Mouse (Mus musculus): ENCODE results near the gene Slc25a30. TPM values are rescaled to one million over a fixed set of nuclear protein-coding genes. Genes with fewer than 3 reads are reported as not detected.

The Slc25a30 gene
- polyA plus RNA-seq, 1 experiment from 2014 or later, result 8.1 TPM

DNA sequence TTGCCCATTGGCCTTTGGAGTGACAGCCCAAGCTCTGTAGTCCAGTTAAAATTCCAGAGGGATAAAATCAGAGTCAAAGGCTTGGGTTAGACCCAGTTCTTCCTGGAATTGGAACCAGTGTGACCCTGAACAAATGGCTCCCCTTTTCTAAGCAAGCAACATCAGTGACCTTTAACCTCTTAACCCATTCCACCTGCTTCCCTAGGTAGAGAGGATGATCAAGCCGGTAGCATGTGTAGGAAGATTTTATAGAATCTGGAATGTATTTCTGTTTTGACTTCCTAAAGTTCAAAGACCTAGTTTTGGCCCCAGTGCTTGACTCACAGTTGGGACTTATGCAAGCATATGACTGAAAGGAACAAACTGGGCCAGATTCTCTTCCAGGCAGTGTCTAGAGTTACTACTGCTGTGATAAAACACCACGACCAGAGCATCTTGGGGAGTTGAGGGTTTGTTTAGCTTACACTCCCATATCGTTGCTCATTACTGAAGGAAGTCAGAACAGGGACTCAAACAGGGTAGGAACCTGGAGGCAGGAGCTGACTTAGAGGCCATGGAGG, 40.1 kb upstream of the Slc25a30 start:
- Histone ChIP-seq H3K4me1 (peaks cover 16% of the 10 kb centered on the region), H3K9me3 (replicated peaks) (no peaks in the 10 kb centered on the region), H3K36me3 (no peaks in the 10 kb centered on the region), H3K27ac (replicated peaks) (no peak overlapping the region), H3K4me2 (no peak overlapping the region), H3K27me3 (replicated peaks) (peaks cover 8% of the 10 kb centered on the region; the same call in 1 of the 2 replicates), H3K4me3 (replicated peaks) (no peak overlapping the region), H3K9ac (replicated peaks) (no peak overlapping the region)
- no peak for ATAC-seq (ENCODE audit: low FRiP score)
- 77% methylated on average over 3 of the region's 3 CpGs for WGBS

DNA sequence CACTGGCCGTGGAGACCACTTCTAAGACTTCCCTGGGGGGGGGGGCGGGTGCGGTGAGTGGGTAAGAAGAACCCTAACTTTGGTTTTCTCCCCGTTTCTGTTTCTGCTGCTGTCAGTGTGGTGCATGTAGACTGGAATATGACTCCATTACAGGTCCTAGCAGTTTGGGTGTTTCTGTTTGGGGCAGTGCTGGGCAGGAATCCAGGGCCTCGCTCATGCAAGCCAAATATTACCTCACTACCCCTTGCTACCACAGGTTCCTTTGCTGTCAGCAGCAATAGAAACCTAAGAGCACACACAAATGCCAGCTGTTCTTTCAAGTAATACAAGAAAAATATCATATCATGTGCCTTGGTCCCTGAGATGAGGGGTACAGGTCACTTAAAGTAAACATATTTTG, 33.2 kb upstream of the Slc25a30 start:
- no peaks in the 10 kb centered on the region for H3K4me1 ChIP-seq
- no peak overlapping the region for H3K9ac ChIP-seq (replicated peaks)
- no peaks in the 10 kb centered on the region for H3K27me3 ChIP-seq (replicated peaks)
- no peak overlapping the region for H3K4me2 ChIP-seq
- H3K36me3 ChIP-seq, result no peaks in the 10 kb centered on the region
- WGBS, result 77% methylated on average over 5 of the region's 5 CpGs
- H3K4me3 ChIP-seq (replicated peaks), result no peak overlapping the region
- H3K27ac ChIP-seq (replicated peaks), result no peak overlapping the region
- no peaks in the 10 kb centered on the region for H3K9me3 ChIP-seq (replicated peaks)
- no peak for ATAC-seq (ENCODE audit: low FRiP score)

- no peaks in the 10 kb centered on the region for H3K9me3 ChIP-seq (replicated peaks)
- no peak overlapping the region for H3K4me2 ChIP-seq
- no peaks in the 10 kb centered on the region for H3K27me3 ChIP-seq (replicated peaks)
- H3K9ac ChIP-seq (replicated peaks), result no peak overlapping the region
- H3K36me3 ChIP-seq, result no peaks in the 10 kb centered on the region
- H3K27ac ChIP-seq (replicated peaks), result no peak overlapping the region
- 95% methylated on average over 2 of the region's 2 CpGs for WGBS
- H3K4me3 ChIP-seq (replicated peaks), result no peak overlapping the region
- H3K4me1 ChIP-seq, result no peaks in the 10 kb centered on the region
- no peak for ATAC-seq (ENCODE audit: low FRiP score)
These were observed 32.5 kb upstream of the Slc25a30 start for GRCm38 (mm10) chr14:75819341-75819740.

GRCm38 (mm10) chr14:75818528-75818927, 31.7 kb upstream of the Slc25a30 start:
- no peaks in the 10 kb centered on the region for H3K36me3 ChIP-seq
- no peak for ATAC-seq (ENCODE audit: low FRiP score)
- no peaks in the 10 kb centered on the region for H3K9me3 ChIP-seq (replicated peaks)
- no peaks in the 10 kb centered on the region for H3K4me1 ChIP-seq
- no peak overlapping the region for H3K4me3 ChIP-seq (replicated peaks)
- 92% methylated on average over 2 of the region's 2 CpGs for WGBS
- no peaks in the 10 kb centered on the region for H3K27me3 ChIP-seq (replicated peaks)
- H3K9ac ChIP-seq (replicated peaks), result no peak overlapping the region
- no peak overlapping the region for H3K4me2 ChIP-seq
- no peak overlapping the region for H3K27ac ChIP-seq (replicated peaks)

DNA sequence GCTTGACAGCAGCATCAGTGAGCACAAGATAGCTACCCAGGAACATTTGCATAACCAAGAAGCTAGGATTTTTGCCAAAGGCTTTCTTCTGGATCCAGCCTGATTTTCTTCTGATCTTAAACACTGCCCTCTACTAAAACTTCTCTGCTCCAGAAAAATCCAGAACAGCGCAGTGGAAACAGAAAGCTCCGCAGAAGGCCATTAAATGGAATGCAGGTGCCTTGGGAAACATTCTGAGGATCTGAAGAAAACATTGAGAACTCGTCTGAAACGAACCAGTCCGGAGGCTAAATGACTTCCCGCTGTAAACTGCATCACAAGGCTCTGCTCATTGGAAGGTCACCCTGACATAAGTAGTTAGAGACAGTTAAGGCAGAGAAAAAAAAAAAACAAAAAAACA, 23.1 kb upstream of the Slc25a30 start:
- 59% methylated on average over 6 of the region's 6 CpGs for WGBS
- Histone ChIP-seq H3K4me3 (replicated peaks) (no peak overlapping the region), H3K36me3 (no peaks in the 10 kb centered on the region), H3K27ac (replicated peaks) (no peak overlapping the region), H3K4me1 (no peaks in the 10 kb centered on the region), H3K9me3 (replicated peaks) (no peaks in the 10 kb centered on the region), H3K27me3 (replicated peaks) (no peaks in the 10 kb centered on the region), H3K4me2 (no peak overlapping the region), H3K9ac (replicated peaks) (no peak overlapping the region)
- no peak for ATAC-seq (ENCODE audit: low FRiP score)

- no peak overlapping the region for H3K27ac ChIP-seq (replicated peaks)
- no peak overlapping the region for H3K9ac ChIP-seq (replicated peaks)
- WGBS, result 74% methylated on average over 8 of the region's 8 CpGs
- H3K4me3 ChIP-seq (replicated peaks), result no peak overlapping the region
- H3K27me3 ChIP-seq (replicated peaks), result no peaks in the 10 kb centered on the region
- ATAC-seq (ENCODE audit: low FRiP score), result no peak
- no peaks in the 10 kb centered on the region for H3K36me3 ChIP-seq
- H3K4me1 ChIP-seq, result no peaks in the 10 kb centered on the region
- no peak overlapping the region for H3K4me2 ChIP-seq
- H3K9me3 ChIP-seq (replicated peaks), result no peaks in the 10 kb centered on the region
These were observed 21.0 kb upstream of the Slc25a30 start for GRCm38 (mm10) chr14:75807800-75808199.

- H3K4me3 ChIP-seq (replicated peaks), result no peak overlapping the region
- no peak overlapping the region for H3K9ac ChIP-seq (replicated peaks)
- no peak overlapping the region for H3K27ac ChIP-seq (replicated peaks)
- no peaks in the 10 kb centered on the region for H3K9me3 ChIP-seq (replicated peaks)
- no peak for ATAC-seq (ENCODE audit: low FRiP score)
- no peaks in the 10 kb centered on the region for H3K36me3 ChIP-seq
- no peak overlapping the region for H3K4me2 ChIP-seq
- 32% methylated on average over 5 of the region's 5 CpGs for WGBS
- no peaks in the 10 kb centered on the region for H3K27me3 ChIP-seq (replicated peaks)
- no peaks in the 10 kb centered on the region for H3K4me1 ChIP-seq
These were observed 11.0 kb upstream of the Slc25a30 start for GRCm38 (mm10) chr14:75797769-75798386.

GRCm38 (mm10) chr14:75795918-75796317, 9.1 kb upstream of the Slc25a30 start:
- 91% methylated on average over 4 of the region's 4 CpGs for WGBS

GRCm38 (mm10) chr14:75794726-75795125, 7.9 kb upstream of the Slc25a30 start:
- H3K4me3 ChIP-seq (replicated peaks), result no peak overlapping the region
- no peaks in the 10 kb centered on the region for H3K9me3 ChIP-seq (replicated peaks)
- 81% methylated on average over 5 of the region's 5 CpGs for WGBS
- no peaks in the 10 kb centered on the region for H3K36me3 ChIP-seq
- H3K27me3 ChIP-seq (replicated peaks), result no peaks in the 10 kb centered on the region
- H3K9ac ChIP-seq (replicated peaks), result no peak overlapping the region
- no peak overlapping the region for H3K4me2 ChIP-seq
- H3K27ac ChIP-seq (replicated peaks), result no peak overlapping the region
- H3K4me1 ChIP-seq, result no peaks in the 10 kb centered on the region
- no peak for ATAC-seq (ENCODE audit: low FRiP score)

More at GRCm38 (mm10) chr14:75795918-75796317, 9.1 kb upstream of the Slc25a30 start:
- H3K9ac ChIP-seq (replicated peaks), result no peak overlapping the region
- no peaks in the 10 kb centered on the region for H3K4me1 ChIP-seq
- H3K27me3 ChIP-seq (replicated peaks), result no peaks in the 10 kb centered on the region
- H3K27ac ChIP-seq (replicated peaks), result no peak overlapping the region
- ATAC-seq (ENCODE audit: low FRiP score), result no peak
- no peaks in the 10 kb centered on the region for H3K9me3 ChIP-seq (replicated peaks)
- no peaks in the 10 kb centered on the region for H3K36me3 ChIP-seq
- H3K4me3 ChIP-seq (replicated peaks), result no peak overlapping the region
- H3K4me2 ChIP-seq, result no peak overlapping the region

- ATAC-seq (ENCODE audit: low FRiP score), result no peak
- no peak overlapping the region for H3K27ac ChIP-seq (replicated peaks)
- no peaks in the 10 kb centered on the region for H3K9me3 ChIP-seq (replicated peaks)
- no peaks in the 10 kb centered on the region for H3K4me1 ChIP-seq
- no peak overlapping the region for H3K9ac ChIP-seq (replicated peaks)
- H3K36me3 ChIP-seq, result no peaks in the 10 kb centered on the region
- no peak overlapping the region for H3K4me2 ChIP-seq
- H3K4me3 ChIP-seq (replicated peaks), result no peak overlapping the region
- no peaks in the 10 kb centered on the region for H3K27me3 ChIP-seq (replicated peaks)
- 95% methylated on average over 6 of the region's 6 CpGs for WGBS
These were observed 7.5 kb upstream of the Slc25a30 start for GRCm38 (mm10) chr14:75794324-75794723.

GRCm38 (mm10) chr14:75793110-75793509, 6.3 kb upstream of the Slc25a30 start:
- 90% methylated on average over 4 of the region's 4 CpGs for WGBS
- Histone ChIP-seq H3K9me3 (replicated peaks) (no peaks in the 10 kb centered on the region), H3K36me3 (no peaks in the 10 kb centered on the region), H3K4me2 (no peak overlapping the region), H3K27me3 (replicated peaks) (peaks cover 6% of the 10 kb centered on the region; the same call in 1 of the 2 replicates), H3K4me1 (no peaks in the 10 kb centered on the region), H3K27ac (replicated peaks) (no peak overlapping the region), H3K4me3 (replicated peaks) (no peak overlapping the region), H3K9ac (replicated peaks) (no peak overlapping the region)
- no peak for ATAC-seq (ENCODE audit: low FRiP score)

- peaks cover 6% of the 10 kb centered on the region; the same call in 1 of the 2 replicates for H3K27me3 ChIP-seq (replicated peaks)
- 90% methylated on average over 3 of the region's 3 CpGs for WGBS
- no peak overlapping the region for H3K9ac ChIP-seq (replicated peaks)
- no peaks in the 10 kb centered on the region for H3K36me3 ChIP-seq
- no peaks in the 10 kb centered on the region for H3K9me3 ChIP-seq (replicated peaks)
- H3K4me3 ChIP-seq (replicated peaks), result no peak overlapping the region
- peaks cover 4% of the 10 kb centered on the region for H3K4me1 ChIP-seq
- ATAC-seq (ENCODE audit: low FRiP score), result no peak
- no peak overlapping the region for H3K4me2 ChIP-seq
- no peak overlapping the region for H3K27ac ChIP-seq (replicated peaks)
These were observed 4.5 kb upstream of the Slc25a30 start for GRCm38 (mm10) chr14:75791372-75791771.

All from neural tube, embryonic 15.5 days (tissue).